Mouse (Mus musculus): ENCODE results near the gene Tmem150c. TPM values are rescaled to one million over a fixed set of nuclear protein-coding genes. Genes with fewer than 3 reads are reported as not detected.
A peak's percentile ranks its signal among the peaks of the same experiment; 100 is the strongest.

Tmem150c gene
- polyA plus RNA-seq (2012; rRNA removed) (7.2 and 7.3 TPM in 2 replicates), polyA plus RNA-seq (2014; fragmentation: Nextera tagmentation; extraction: Ambion mirVana) (4.7 and 4.8 TPM in 2 replicates)

DNA sequence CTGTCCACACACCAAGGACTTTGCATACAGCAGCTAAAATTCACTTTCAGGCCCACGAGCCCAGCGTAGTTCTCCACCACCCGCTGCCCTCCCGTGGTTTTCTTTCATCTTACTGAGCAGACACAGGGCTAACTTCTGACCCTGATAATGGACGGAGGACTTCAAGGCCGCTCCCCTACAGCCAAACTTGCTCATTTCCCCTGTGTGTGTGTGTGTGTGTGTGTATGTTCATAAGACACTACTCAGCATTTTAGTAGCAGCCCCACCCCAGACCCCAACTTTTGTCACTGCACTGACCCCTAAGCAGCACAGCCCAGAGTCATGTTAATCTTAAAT, at the start of gene Tmem150c:
TSS of gene Tmem150c (minus strand) at position 171 of the 336 bp plus-strand sequence.
- H3K27ac ChIP-seq (replicated peaks; ENCODE audit: low read depth, low read length) = no peak within 1 kb of the TSS

DNA sequence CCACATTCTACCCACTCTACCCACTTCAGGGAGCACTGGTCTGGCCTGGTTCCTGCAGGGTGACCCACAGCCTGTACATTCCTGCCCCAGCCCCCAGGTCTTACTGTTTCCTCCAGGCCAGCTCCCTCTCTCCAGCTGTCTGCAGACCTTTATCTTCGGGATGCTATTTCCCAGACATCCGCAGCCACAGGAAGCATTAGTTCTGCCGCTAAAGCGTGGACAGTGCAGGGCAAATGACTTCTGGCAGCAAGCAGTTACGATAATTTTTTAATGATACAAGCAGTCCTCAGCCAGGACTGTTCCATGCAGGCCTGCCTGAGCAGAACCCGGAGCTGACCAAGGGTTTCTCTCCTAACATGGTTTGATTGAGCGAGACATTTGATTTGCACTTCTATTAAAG, 49.5 kb upstream of the Tmem150c start:
- H3K4me1 ChIP-seq (ENCODE audit: control insufficient read depth, insufficient read depth, low read length) = no peaks in the 10 kb centered on the region
- WGBS = 66% methylated on average over 7 of the region's 7 CpGs
- no peak overlapping the region for H3K4me3 ChIP-seq (replicated peaks; ENCODE audit: low read length)
- H3K36me3 ChIP-seq (ENCODE audit: control insufficient read depth, insufficient read depth, low read length) = no peaks in the 10 kb centered on the region
- no peak overlapping the region for H3K4me2 ChIP-seq (replicated peaks; ENCODE audit: low read depth, low read length, severe bottlenecking)
- H3K27me3 ChIP-seq (ENCODE audit: control insufficient read depth, insufficient read depth, low read length) = no peaks in the 10 kb centered on the region
- ATAC-seq (ENCODE audit: low FRiP score, low read depth) = no peak
- no peak overlapping the region for H3K27ac ChIP-seq (replicated peaks; ENCODE audit: low read depth, low read length)
- no peak for TF ChIP-seq POLR2A (IDR thresholded peaks at IDR 0.05; ENCODE audit: borderline replicate concordance, extremely low read depth, insufficient read depth, insufficient read length)
- H3K9ac ChIP-seq (ENCODE audit: low read depth, low read length, severe bottlenecking) = no peak overlapping the region
- DNase-seq (ENCODE audit: low spot score) = no peak
- H3K9me3 ChIP-seq (ENCODE audit: control insufficient read depth, low read length) = no peaks in the 10 kb centered on the region

More for the DNA sequence above, at the start of gene Tmem150c:
- no peaks in the 10 kb centered on the region for H3K36me3 ChIP-seq (ENCODE audit: control insufficient read depth, insufficient read depth, low read length)
- DNase-seq (ENCODE audit: low spot score) (no peak), ATAC-seq (ENCODE audit: low FRiP score, low read depth) (peak; percentile 24; the same call in 1 of the 2 replicates)
- 0 out of 2 replicates have a peak, but pooled peaks cover 14% of the 10 kb centered on the region for H3K27me3 ChIP-seq (ENCODE audit: control insufficient read depth, insufficient read depth, low read length)
- 0 out of 2 replicates have a peak, but pooled peaks cover 6% of the 10 kb centered on the region for H3K4me1 ChIP-seq (ENCODE audit: control insufficient read depth, insufficient read depth, low read length)
- H3K4me2 ChIP-seq (replicated peaks; ENCODE audit: low read depth, low read length, severe bottlenecking) = peak within 1 kb of the TSS; percentile 100
- H3K4me3 ChIP-seq (replicated peaks; ENCODE audit: low read length) = peak within 1 kb of the TSS; percentile 70
- TF ChIP-seq POLR2A (IDR thresholded peaks at IDR 0.05; ENCODE audit: borderline replicate concordance, extremely low read depth, insufficient read depth, insufficient read length) = no peak
- peak within 1 kb of the TSS; percentile 74 for H3K9ac ChIP-seq (ENCODE audit: low read depth, low read length, severe bottlenecking)
- 13% methylated on average over 6 of the region's 6 CpGs for WGBS
- H3K9me3 ChIP-seq (ENCODE audit: control insufficient read depth, low read length) = no peaks in the 10 kb centered on the region

DNA sequence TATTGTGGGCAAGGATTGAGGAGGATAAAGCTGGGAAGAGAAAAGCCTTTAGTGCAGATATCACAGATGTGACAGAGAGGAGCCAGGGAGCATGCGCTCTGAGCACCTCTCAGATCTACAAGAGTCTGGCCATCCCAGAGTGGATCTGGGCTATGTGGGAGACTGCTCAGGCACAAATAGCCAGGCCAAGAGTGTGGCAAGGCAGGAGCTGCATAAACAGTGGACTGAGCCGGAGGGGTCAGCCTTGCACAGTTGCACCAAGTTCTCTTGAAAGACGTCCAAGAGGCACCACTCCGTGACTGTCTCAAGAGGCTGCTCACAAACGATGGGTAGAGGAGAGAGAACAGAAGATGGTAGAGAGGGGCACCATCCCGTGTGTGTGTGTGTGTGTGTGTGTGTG, 47.1 kb upstream of the Tmem150c start:
- no peaks in the 10 kb centered on the region for H3K4me1 ChIP-seq (ENCODE audit: control insufficient read depth, insufficient read depth, low read length)
- no peak overlapping the region for H3K4me2 ChIP-seq (replicated peaks; ENCODE audit: low read depth, low read length, severe bottlenecking)
- TF ChIP-seq POLR2A (IDR thresholded peaks at IDR 0.05; ENCODE audit: borderline replicate concordance, extremely low read depth, insufficient read depth, insufficient read length) = no peak
- DNase-seq (ENCODE audit: low spot score) (no peak), ATAC-seq (ENCODE audit: low FRiP score, low read depth) (no peak)
- H3K36me3 ChIP-seq (ENCODE audit: control insufficient read depth, insufficient read depth, low read length) = no peaks in the 10 kb centered on the region
- H3K9me3 ChIP-seq (ENCODE audit: control insufficient read depth, low read length) = no peaks in the 10 kb centered on the region
- WGBS = 82% methylated on average over 6 of the region's 6 CpGs
- no peaks in the 10 kb centered on the region for H3K27me3 ChIP-seq (ENCODE audit: control insufficient read depth, insufficient read depth, low read length)
- no peak overlapping the region for H3K27ac ChIP-seq (replicated peaks; ENCODE audit: low read depth, low read length)
- no peak overlapping the region for H3K4me3 ChIP-seq (replicated peaks; ENCODE audit: low read length)
- H3K9ac ChIP-seq (ENCODE audit: low read depth, low read length, severe bottlenecking) = no peak overlapping the region

DNA sequence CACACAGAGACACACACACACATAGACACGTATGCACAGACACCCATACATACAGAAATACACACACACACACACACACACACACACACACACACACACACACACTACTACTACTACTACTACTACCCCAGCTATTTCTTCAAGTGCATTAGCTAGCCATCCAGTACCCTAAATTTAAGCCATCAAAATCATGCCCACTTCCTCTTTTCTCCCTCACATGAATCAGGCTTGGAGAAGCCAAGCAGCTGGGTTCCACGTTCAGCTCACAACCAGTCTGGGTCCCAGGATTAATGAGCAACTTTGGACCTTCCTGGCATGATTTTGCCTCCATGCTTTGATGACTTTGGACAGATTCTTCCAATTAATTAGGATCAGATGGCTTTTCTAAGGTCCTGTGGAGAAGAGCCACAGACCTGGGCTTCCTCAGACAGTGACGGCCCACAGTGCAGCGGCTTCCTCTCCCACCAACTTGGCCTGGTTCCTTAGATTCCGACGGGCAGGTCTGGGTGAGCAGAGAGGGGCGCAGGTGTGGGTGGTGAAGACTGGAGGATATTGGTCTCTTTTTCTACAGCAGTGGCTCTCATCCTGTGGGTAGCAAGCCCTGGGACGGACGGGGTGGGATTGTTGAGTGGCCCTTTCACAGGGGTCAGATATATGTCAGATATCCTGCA, 46.0 kb upstream of the Tmem150c start:
- Histone ChIP-seq H3K4me1 (ENCODE audit: control insufficient read depth, insufficient read depth, low read length) (no peaks in the 10 kb centered on the region), H3K4me3 (replicated peaks; ENCODE audit: low read length) (no peak overlapping the region), H3K9me3 (ENCODE audit: control insufficient read depth, low read length) (no peaks in the 10 kb centered on the region), H3K36me3 (ENCODE audit: control insufficient read depth, insufficient read depth, low read length) (no peaks in the 10 kb centered on the region), H3K9ac (ENCODE audit: low read depth, low read length, severe bottlenecking) (no peak overlapping the region), H3K27me3 (ENCODE audit: control insufficient read depth, insufficient read depth, low read length) (no peaks in the 10 kb centered on the region), H3K4me2 (replicated peaks; ENCODE audit: low read depth, low read length, severe bottlenecking) (no peak overlapping the region), H3K27ac (replicated peaks; ENCODE audit: low read depth, low read length) (no peak overlapping the region)
- no peak for DNase-seq (ENCODE audit: low spot score)
- TF ChIP-seq POLR2A (IDR thresholded peaks at IDR 0.05; ENCODE audit: borderline replicate concordance, extremely low read depth, insufficient read depth, insufficient read length) = no peak
- ATAC-seq (ENCODE audit: low FRiP score, low read depth) = no peak
- 85% methylated on average over 9 of the region's 9 CpGs for WGBS

DNA sequence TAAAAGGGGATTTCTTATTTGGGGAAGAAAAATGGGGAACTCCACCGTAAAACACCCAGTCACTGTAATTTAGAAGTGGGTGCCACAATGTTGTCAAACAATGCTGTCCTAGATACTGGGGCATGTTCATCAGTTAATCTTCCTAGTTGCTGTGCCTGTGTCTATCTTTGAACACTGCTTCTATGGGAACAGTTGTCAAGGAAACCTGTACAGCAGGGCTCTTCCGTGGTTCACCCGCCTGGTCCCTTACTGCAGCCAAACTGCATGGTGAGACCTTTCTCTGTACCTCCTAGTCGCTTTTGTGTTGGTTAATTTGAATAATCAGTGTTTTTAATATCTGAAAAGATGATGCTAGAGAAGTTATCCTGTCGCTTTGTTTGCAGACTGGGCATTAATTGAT, 41.2 kb upstream of the Tmem150c start:
- TF ChIP-seq POLR2A (IDR thresholded peaks at IDR 0.05; ENCODE audit: borderline replicate concordance, extremely low read depth, insufficient read depth, insufficient read length) = no peak
- H3K9me3 ChIP-seq (ENCODE audit: control insufficient read depth, low read length) = no peaks in the 10 kb centered on the region
- H3K4me1 ChIP-seq (ENCODE audit: control insufficient read depth, insufficient read depth, low read length) = peaks cover 20% of the 10 kb centered on the region
- no peak overlapping the region for H3K9ac ChIP-seq (ENCODE audit: low read depth, low read length, severe bottlenecking)
- no peak overlapping the region for H3K4me3 ChIP-seq (replicated peaks; ENCODE audit: low read length)
- no peak overlapping the region for H3K4me2 ChIP-seq (replicated peaks; ENCODE audit: low read depth, low read length, severe bottlenecking)
- WGBS = 66% methylated on average over 5 of the region's 5 CpGs
- no peaks in the 10 kb centered on the region for H3K36me3 ChIP-seq (ENCODE audit: control insufficient read depth, insufficient read depth, low read length)
- H3K27ac ChIP-seq (replicated peaks; ENCODE audit: low read depth, low read length) = no peak overlapping the region
- no peak for ATAC-seq (ENCODE audit: low FRiP score, low read depth)
- no peak for DNase-seq (ENCODE audit: low spot score)
- H3K27me3 ChIP-seq (ENCODE audit: control insufficient read depth, insufficient read depth, low read length) = no peaks in the 10 kb centered on the region

Data from limb, embryonic 14.5 days (tissue).